Mouse (Mus musculus) megakaryocyte-erythroid progenitor cell, adult 5-6 weeks (primary cell): Measurements from ENCODE around the gene Sarnp. TPM values are rescaled to one million over a fixed set of nuclear protein-coding genes. Genes with fewer than 3 reads are reported as not detected.
"Not testable (repeated sequence)": the region's sequence is repeated elsewhere in the genome, so short reads cannot be mapped to it uniquely, and the experiment has no call there.

Experiments
- ATAC-seq: replicated peaks from 2 replicates; pipeline ENCODE4 v1.8.0; 2016; ENCODE audit warnings: mild to moderate bottlenecking, inconsistent platforms; ENCODE audit not compliant: severe bottlenecking, poor library complexity, low FRiP score, low TSS enrichment
- total RNA-seq, 2 experiments: library from RNA; stranded (forward) in 1 of 2; stranded (reverse) in 1 of 2; fragments of 200-1000, 215-1000 nt in 1 of 2; fragments of >200 nt in 1 of 2; fragmentation: Nextera tagmentation in 1 of 2; gene quantifications; 2 replicates each; pipeline ENCODE4 v1.2.3; 2014 to 2017

Gene Sarnp
- total RNA-seq, 2 experiments from 2014 or later = 201 to 369 TPM

DNA sequence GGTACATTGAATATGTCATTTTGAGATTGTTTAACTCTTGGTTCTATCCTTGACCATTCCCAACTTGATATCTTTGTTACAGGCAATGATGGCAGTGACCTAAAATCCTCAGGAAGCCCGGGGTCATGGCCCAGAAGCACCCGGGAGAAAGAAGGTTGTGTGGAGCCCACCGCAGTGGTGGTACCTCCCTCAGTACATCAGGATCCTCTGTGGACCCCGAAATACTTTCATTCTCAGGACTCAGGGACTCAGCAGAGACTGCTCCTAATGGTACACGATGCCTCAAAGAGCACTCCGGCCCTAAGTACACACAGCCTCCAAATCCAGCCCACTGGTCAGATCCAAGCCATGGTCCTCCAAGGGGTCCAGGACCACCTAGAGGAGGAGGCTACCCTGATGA lies 11.0 kb upstream of the Sarnp start:
- no peak for ATAC-seq

DNA sequence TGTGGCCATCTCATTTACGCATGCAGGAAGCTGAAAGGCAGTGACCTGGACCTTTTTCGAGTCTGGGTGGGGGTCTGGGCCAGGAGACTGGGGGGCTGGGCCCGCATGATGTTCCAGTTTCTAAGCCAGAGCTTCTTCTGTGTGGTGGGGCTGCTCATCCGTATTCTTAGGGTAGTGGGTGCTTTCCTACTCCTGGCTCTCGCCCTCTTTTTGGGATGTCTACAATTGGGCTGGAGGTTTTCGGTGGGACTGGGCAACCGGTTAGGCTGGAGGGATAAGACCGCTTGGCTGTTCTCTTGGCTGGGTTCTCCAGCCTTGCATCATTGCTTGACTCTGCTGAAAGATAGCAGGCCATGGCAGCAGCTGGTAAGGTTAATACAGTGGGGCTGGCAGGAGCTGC lies 10.1 kb upstream of the Sarnp start:
- no peak for ATAC-seq

DNA sequence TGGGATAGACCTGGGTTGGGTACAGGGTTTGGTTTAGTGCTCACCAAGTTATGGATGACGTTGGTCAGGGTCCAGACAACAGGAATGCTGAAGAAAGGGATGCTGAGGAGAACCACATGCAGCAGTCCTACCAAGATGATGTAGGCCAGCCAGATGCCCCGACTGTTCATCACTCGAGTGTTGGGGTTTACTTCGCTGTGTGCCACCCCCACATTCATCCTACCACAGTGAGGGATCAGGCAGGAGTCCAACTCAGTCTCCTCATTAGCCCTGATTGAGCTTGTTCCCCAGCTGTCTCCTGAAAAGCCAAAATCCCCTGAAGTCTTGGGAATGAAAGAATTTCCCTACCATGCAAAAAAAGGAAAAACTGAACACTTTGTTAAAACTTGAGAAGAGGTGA lies 3.1 kb downstream of the Sarnp start:
- ATAC-seq = no peak

DNA sequence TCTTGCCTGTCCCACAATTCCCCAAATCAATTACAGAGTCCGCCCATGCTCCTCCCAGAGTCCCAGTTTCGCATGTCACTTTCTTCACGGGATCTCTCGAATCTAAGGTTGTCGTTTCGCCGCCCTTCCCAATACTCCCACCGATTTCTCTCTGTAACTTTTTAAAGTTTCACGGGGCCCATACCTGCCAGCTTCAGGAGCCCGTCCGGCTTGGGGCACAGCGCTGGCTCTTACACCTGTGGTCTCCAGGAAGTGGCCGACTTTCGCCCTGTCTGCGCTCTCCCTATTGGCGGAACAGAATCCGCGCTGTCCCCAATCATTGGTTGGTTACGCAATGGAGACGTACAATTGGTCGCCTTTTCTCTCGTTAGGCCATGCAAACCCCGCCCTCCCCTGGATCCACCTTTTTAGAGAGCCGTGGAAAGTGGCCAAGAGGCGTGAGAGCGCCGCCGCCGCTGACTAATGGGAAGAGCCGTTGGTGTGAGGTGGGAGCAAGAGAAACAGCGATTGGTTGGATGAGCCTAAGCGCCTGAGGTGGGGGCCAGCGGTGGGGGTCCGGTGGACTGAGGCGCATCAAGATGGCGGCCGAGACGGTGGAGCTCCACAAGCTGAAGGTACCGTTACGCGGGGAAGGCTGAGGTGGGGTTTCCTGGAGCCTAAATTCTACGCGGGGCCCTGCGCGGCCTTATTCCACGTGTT lies 4.4 kb downstream of the Sarnp start, which contains the start of gene Ormdl2:
Gene Ormdl2, minus strand, starts transcription at position 288 of the 699 bp plus-strand sequence.
- peak; percentile 97 for ATAC-seq

DNA sequence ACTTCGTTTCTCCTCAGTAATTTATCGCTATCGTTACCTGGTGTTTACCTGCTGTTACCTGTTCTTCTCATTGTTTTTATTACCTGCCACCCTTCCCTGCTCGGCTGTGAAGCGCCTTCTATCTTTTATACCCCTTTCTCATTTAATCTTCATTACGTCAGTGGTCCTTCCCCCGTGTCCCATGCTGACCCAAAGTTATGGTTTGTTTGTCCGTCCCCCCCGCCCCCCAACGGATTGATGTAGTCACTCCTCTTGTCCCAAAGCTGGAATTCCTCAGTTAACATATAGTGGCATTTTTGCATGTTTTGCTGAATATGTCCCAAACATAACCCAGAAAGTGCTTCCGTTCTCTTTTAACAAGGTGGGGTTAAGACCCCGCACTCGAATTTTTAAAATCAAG lies 5.0 kb downstream of the Sarnp start:
- ATAC-seq = 0 out of 2 replicates have a peak, but pooled peaks have one; percentile 2

- ATAC-seq = not testable (repeated sequence)
Observed at GRCm38 (mm10) chr10:128823087-128823486, 6.0 kb downstream of the Sarnp start.

- ATAC-seq = no peak
Observed at GRCm38 (mm10) chr10:128823821-128824220, 6.7 kb downstream of the Sarnp start.

DNA sequence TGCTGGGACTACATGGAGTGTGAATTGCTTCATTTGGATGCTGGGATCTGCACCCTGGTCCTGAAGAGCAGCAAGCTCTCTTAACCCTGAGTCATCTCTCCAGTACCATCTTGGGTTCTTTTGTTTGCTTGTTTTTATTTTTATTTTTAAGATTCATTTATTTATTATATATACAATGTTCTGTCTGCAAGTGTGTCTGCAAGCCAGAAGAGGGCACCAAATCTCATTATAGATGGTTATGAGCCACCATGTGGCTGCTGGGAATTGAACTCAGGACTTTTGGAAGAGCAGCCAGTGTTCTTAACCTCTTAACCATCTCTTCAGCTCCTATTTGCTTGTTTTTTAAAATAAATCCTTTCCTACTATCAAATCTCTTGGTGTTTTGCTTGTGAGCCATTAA lies 20.3 kb downstream of the Sarnp start:
- no peak for ATAC-seq

DNA sequence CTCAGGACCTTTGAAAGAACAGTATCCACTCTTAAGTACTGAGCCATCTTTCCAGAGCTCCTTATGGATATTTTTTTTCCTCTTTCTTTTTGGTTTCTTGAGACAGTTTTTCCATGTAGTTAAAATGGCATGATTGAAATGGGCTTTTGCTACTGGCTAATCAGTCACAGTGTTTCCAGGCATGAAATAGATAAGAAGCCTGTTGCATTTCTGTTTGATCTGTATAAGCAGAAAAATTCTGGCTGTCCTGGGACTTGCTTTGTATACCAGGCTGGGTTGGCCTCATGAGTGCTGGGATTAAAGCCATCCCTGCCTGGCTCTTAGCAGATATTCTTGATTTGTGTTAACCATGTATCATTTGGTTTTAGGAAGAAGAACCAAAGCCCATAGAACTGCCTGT lies 22.3 kb downstream of the Sarnp start:
- peak; percentile 69 for ATAC-seq

- peak; percentile 64 for ATAC-seq
Observed at GRCm38 (mm10) chr10:128840612-128841011, 23.5 kb downstream of the Sarnp start.

DNA sequence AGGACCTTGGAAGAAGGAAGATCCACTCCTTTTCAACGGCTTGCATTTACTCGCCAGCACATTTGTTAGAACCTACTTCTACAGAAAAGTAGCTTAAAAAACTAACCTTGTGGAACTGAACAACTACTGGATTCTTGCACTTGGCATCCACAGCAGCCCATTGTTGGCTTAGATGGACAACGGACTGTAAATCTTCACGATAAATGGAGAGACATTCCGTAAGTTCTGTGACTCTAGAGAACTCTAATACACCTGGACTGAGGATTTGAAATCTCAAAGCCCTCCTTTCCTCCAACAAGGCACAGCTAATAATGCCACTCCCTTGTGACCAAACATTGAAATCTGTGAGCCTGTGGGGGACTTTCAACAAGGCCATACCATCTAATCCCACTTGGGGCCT lies 26.1 kb downstream of the Sarnp start:
- ATAC-seq = no peak

DNA sequence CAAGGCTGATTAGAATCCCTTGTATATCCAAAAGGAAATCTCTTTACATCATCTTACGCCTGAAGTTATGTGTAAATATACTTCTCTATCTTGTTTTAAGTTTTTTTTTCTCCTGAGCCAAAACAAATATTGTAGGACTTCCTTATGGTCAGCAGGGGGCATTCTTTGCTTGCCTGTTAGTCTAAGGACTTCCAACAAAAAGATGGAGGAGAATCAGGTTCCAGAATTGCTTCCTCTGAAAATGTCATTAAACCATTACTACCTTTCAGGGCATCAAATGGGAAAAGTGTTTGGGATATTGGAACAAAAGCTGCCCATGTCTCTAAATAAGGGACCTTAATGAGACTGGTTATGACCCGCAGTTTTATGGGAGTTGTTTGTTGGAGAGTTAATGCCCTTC lies 28.4 kb downstream of the Sarnp start:
- ATAC-seq = no peak

- peak; percentile 81 for ATAC-seq
Observed at GRCm38 (mm10) chr10:128846664-128847063, 29.5 kb downstream of the Sarnp start.

DNA sequence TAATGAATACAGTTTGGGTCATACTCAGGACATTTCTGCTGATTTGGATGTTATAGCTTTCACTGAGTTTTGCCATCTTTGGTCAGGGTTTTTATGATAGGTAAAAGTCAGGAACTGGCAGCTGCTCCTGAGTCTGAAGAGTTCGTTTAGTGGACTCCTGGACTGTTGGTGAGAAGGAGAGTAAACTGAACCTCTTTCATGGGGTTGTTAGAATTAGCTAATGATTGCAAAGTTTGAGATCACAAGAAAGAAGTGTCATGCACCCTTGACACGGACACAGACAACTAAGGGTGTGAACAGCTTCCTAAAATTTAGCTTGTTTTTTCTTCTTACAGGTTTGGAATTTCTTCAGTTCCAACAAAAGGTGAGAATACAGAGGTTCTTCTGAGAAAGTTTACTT lies 31.3 kb downstream of the Sarnp start:
- no peak for ATAC-seq

DNA sequence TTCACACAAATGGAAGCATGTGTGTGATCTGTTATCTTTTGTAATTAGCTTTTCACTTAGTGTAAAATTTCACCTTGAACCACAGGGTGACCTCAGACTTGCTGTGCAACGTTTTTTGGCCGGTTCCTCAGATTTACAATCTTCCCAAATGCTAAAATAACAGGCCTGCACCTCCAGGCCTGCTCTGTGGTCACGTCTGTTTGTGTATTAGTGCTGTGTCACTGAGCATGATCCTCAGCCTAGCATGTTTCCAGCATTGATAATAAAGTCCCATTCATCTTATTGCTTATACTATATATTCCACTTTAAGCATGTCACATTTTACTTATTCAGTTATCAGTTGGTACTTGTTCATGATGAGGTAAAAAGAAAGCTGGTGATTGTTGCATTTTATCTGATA lies 33.2 kb downstream of the Sarnp start:
- peak; percentile 64 for ATAC-seq

DNA sequence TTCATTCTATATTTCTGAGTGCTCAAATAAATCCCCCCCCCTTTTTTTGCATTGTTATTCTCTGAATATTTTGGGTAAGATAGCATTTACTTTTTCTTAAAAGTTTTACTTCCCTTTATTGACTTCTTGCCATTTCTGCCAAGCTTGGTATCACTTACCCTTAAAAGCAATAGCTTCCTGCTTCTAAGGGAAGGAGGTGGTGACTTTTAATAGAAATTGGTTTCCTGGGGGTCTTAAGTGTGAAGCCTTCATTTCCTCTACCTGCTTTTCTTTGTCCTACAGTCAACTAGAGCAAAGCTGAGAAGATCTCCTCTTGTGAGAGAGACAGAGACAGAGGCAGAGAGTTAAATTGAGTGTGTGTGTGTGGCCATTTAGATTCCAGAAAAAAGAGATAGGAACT lies 44.0 kb downstream of the Sarnp start:
- ATAC-seq = no peak

DNA sequence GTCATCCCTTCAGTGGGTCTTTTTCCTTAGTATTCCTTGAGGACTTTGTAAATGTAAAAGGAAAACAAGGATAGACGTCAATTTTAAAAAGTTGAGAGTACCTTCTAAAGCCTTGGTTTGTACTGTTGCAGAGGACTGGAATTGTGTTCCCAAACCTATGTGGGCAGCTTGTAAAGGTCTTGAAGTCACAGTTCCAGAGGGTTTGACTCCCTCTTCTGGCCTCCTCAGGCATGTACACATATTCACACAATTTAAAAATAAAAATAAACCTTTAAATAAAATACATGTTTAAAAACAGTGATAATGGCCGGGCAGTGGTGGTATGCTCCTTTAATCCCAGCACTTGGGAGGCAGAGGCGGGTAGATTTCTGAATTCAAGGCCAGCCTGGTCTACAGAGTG lies 48.9 kb downstream of the Sarnp start:
- peak; percentile 73; the same call in 1 of the 2 replicates for ATAC-seq

DNA sequence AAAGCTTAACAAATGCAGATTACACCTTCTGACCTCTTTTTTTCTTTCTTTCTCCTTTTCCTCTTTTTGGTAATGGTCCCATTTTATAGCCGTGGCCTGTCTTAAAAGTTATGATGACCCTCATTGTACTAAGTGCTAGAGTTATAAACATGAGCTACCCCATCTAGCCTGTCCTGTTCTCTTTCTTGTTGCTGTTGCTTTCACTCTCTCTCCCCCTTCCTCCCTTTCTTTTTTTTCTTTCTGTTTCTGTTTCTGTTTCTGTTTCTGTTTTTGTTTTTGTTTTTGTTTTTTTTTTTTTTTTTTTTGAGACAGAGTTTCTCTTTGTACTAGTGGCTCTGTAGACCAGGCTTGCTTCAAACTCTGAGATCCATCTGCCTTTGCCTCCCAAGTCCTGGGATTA lies 49.4 kb downstream of the Sarnp start:
- no peak for ATAC-seq

DNA sequence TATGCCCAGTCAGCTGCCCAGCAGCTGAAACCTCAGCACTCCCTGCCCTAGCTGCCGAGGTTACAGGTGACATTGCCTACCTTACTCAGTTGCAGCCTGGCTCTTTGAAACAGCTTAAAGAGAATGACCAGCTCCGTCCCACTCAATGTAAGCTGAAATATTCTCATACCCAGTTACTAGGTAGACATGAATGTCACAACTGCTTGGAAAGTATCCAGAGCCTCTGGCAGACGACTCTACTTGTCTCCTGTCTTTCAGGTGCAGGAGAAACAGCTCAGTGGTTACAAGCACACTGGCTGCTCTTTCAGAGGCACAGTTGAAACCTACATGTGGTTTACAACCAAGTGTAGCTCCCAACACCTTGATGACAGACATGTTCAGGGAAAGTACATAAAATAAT lies 53.2 kb downstream of the Sarnp start:
- no peak for ATAC-seq

- no peak for ATAC-seq
Observed at GRCm38 (mm10) chr10:128878291-128878690, 61.2 kb downstream of the Sarnp start.

- ATAC-seq = no peak
Observed at GRCm38 (mm10) chr10:128878811-128879210, 61.7 kb downstream of the Sarnp start.

DNA sequence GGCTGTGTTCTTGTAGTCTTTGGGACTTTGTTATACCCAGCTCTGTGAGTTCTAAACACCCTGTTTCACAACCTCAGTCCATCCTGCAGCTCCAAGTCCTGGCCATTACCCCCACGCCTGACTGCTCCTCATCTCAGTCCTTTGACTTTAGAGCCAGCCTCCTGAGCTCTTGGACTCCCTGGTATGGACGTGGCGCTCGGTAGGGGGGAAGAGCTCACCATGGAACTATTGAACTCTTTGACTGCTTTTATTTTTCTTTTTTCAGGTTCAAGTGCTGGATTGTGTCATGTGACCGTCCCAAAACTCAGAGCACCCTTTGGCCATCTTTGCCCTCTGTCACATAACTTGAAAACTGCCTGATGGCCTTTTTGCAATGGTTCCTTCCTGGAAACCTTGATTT lies 64.9 kb downstream of the Sarnp start:
- ATAC-seq = no peak
